ENCODE assay signal across 43 mouse cellular contexts in genomic region chr17:35554321-35554720, GRCm38 (mm10). TPM values are rescaled to one million over a fixed set of nuclear protein-coding genes. Genes with fewer than 3 reads are reported as not detected.
"Had no signal": no experiment of that assay in that cellular context is flagged by ENCODE, and none has a peak within 500 bp of the region (broad histone marks: within the 10 kb centered on the region; RNA-seq: fewer than 3 reads in every experiment).

No protein-coding gene starts in this region.

- H3K4me3 ChIP-seq: gastrocnemius, adult 2 months; heart, embryonic 10.5 days; heart, embryonic 12.5 days; hindbrain, embryonic 10.5 days; hindbrain, embryonic 12.5 days; hindbrain, embryonic 15.5 days; kidney, embryonic 15.5 days; limb, embryonic 13.5 days; limb, embryonic 15.5 days; liver, embryonic 12.5 days had no signal

- H3K9me3 ChIP-seq: heart, embryonic 10.5 days; heart, embryonic 12.5 days; hindbrain, embryonic 10.5 days; hindbrain, embryonic 12.5 days; hindbrain, embryonic 15.5 days; kidney, embryonic 15.5 days; limb, embryonic 13.5 days; limb, embryonic 15.5 days; liver, embryonic 12.5 days had no signal

- DNase-seq: gastrocnemius, adult 2 months; gastrocnemius, postnatal 10 days; gastrocnemius, postnatal 25 days; heart, adult 18-20 months; heart, postnatal 10 days; heart, postnatal 4 days; kidney, adult 11 months; kidney, adult 2 months; kidney, adult 9 months; kidney, postnatal 14 days; kidney, postnatal 36 days; layer of hippocampus, adult 9-11 months; layer of hippocampus, postnatal 36 days; left cerebral cortex, postnatal 4 days had no signal

- H3K4me1 ChIP-seq: limb, embryonic 13.5 days; liver, embryonic 12.5 days had no signal

- H3K27ac ChIP-seq: gastrocnemius, adult 2 months; heart, embryonic 10.5 days; hindbrain, embryonic 10.5 days; hindbrain, embryonic 12.5 days; hindbrain, embryonic 15.5 days; hindbrain, postnatal 0 days; kidney, embryonic 15.5 days; kidney, postnatal 0 days; limb, embryonic 13.5 days; limb, embryonic 15.5 days; liver, embryonic 12.5 days; liver, embryonic 14.5 days had no signal

- H3K36me3 ChIP-seq: heart, embryonic 10.5 days; heart, embryonic 12.5 days; hindbrain, embryonic 10.5 days; hindbrain, embryonic 12.5 days; hindbrain, embryonic 15.5 days; kidney, embryonic 15.5 days; limb, embryonic 13.5 days; limb, embryonic 15.5 days; liver, embryonic 12.5 days had no signal

- H3K9ac ChIP-seq: heart, embryonic 12.5 days; hindbrain, embryonic 12.5 days; hindbrain, embryonic 15.5 days; kidney, embryonic 15.5 days; limb, embryonic 13.5 days; limb, embryonic 15.5 days; liver, embryonic 12.5 days; liver, embryonic 14.5 days had no signal

- H3K27me3 ChIP-seq: heart, embryonic 12.5 days; hindbrain, embryonic 15.5 days; kidney, embryonic 15.5 days; limb, embryonic 13.5 days; limb, embryonic 15.5 days had no signal

- H3K4me2 ChIP-seq: heart, embryonic 12.5 days; hindbrain, embryonic 12.5 days; hindbrain, embryonic 15.5 days; kidney, embryonic 15.5 days; limb, embryonic 13.5 days; limb, embryonic 15.5 days; liver, embryonic 12.5 days had no signal

RNA-seq across cellular contexts. Expression of gene Cdsn, which starts 2.4 kb away (rescaled TPM):
- total RNA-seq: gastrocnemius, adult 2 months; granulocyte monocyte progenitor cell, adult 5-6 weeks; hindbrain, postnatal 0 days; liver, adult 2 months had no signal
- polyA plus RNA-seq: kidney, embryonic 15.5 days; limb, embryonic 11.5 days; liver, adult 2 months; liver, embryonic 12.5 days; liver, embryonic 14.5 days had no signal

RNA-seq across cellular contexts. Expression of gene 2300002M23Rik, which starts 12.9 kb away (rescaled TPM):
- total RNA-seq: gastrocnemius, adult 2 months; gastrocnemius, postnatal 10 days; gastrocnemius, postnatal 25 days; gastrocnemius, postnatal 4 days; granulocyte monocyte progenitor cell, adult 5-6 weeks; heart, adult 18-20 months; heart, adult 8-10 months; heart, postnatal 10 days; heart, postnatal 25 days; heart, postnatal 4 days; hindbrain, postnatal 0 days; layer of hippocampus, adult 18-20 months; layer of hippocampus, adult 8-10 months; layer of hippocampus, postnatal 14 days; layer of hippocampus, postnatal 36 days; left cerebral cortex, adult 18-20 months; left cerebral cortex, adult 8-10 months; left cerebral cortex, postnatal 10 days; left cerebral cortex, postnatal 25 days; left cerebral cortex, postnatal 4 days; liver, adult 2 months had no signal
- polyA plus RNA-seq: heart, embryonic 10.5 days; heart, embryonic 12.5 days; heart, embryonic 14.5 days; hindbrain, embryonic 10.5 days; hindbrain, embryonic 12.5 days; hindbrain, embryonic 15.5 days; intestine, embryonic 14.5 days; intestine, embryonic 16.5 days; kidney, embryonic 15.5 days; kidney, postnatal 0 days; large intestine, adult 2 months; limb, embryonic 11.5 days; limb, embryonic 13.5 days; liver, adult 2 months; liver, embryonic 12.5 days; liver, embryonic 14.5 days had no signal

RNA-seq across cellular contexts. Expression of gene Psors1c2, which starts 21.3 kb away (rescaled TPM):
- total RNA-seq: gastrocnemius, adult 2 months; gastrocnemius, postnatal 10 days; gastrocnemius, postnatal 25 days; gastrocnemius, postnatal 4 days; granulocyte monocyte progenitor cell, adult 5-6 weeks; heart, adult 18-20 months; heart, adult 8-10 months; heart, postnatal 10 days; heart, postnatal 25 days; heart, postnatal 4 days; hindbrain, postnatal 0 days; liver, adult 2 months had no signal
- polyA plus RNA-seq: liver, adult 2 months had no signal
